27 mouse cellular contexts compared by ENCODE assay signal in genomic region chr11:5054151-5054550, GRCm38 (mm10). TPM values are rescaled to one million over a fixed set of nuclear protein-coding genes. Genes with fewer than 3 reads are reported as not detected.
DNase-seq lines count a peak whose midpoint lies in the region; ATAC-seq lines count a peak whose summit lies in the region.
"Had no signal": no experiment of that assay in that cellular context is flagged by ENCODE, and none has a peak within 500 bp of the region (broad histone marks: within the 10 kb centered on the region; RNA-seq: fewer than 3 reads in every experiment).

No protein-coding gene starts in this region.

- H3K4me3 ChIP-seq in liver, embryonic 11.5 days (ENCODE audit: low read depth, low read length) = no peak overlapping the region
- no peak overlapping the region for H3K4me3 ChIP-seq in intestine, embryonic 15.5 days (replicated peaks)
- no peak overlapping the region for H3K4me3 ChIP-seq in stomach, embryonic 16.5 days (replicated peaks; ENCODE audit: low read length)
- H3K4me3 ChIP-seq: embryonic facial prominence, embryonic 12.5 days; embryonic facial prominence, embryonic 15.5 days; heart, embryonic 12.5 days; heart, embryonic 15.5 days had no signal

- no peak overlapping the region for H3K4me2 ChIP-seq in liver, embryonic 11.5 days
- no peak overlapping the region for H3K4me2 ChIP-seq in intestine, embryonic 15.5 days (replicated peaks)
- no peak overlapping the region for H3K4me2 ChIP-seq in stomach, embryonic 16.5 days (ENCODE audit: low read depth, low read length)
- H3K4me2 ChIP-seq: embryonic facial prominence, embryonic 12.5 days; embryonic facial prominence, embryonic 15.5 days; heart, embryonic 12.5 days; heart, embryonic 15.5 days; hindbrain, embryonic 14.5 days had no signal

- 77% methylated on average over 14 of the region's 14 CpGs for WGBS in liver, embryonic 11.5 days
- 83% methylated on average over 14 of the region's 14 CpGs for WGBS in intestine, embryonic 15.5 days
- 79% methylated on average over 14 of the region's 14 CpGs for WGBS in stomach, embryonic 16.5 days

- H3K27ac ChIP-seq in liver, embryonic 11.5 days (ENCODE audit: low read depth, low read length) = no peak overlapping the region
- H3K27ac ChIP-seq in intestine, embryonic 15.5 days = no peak overlapping the region
- no peak overlapping the region for H3K27ac ChIP-seq in stomach, embryonic 16.5 days (ENCODE audit: low read length)
- H3K27ac ChIP-seq: embryonic facial prominence, embryonic 12.5 days; embryonic facial prominence, embryonic 15.5 days; heart, embryonic 15.5 days; hindbrain, embryonic 14.5 days; hindbrain, postnatal 0 days had no signal

- 0 out of 2 replicates have a peak, but pooled peaks have one; percentile 38 for ATAC-seq in liver, embryonic 11.5 days (replicated peaks; ENCODE audit: low FRiP score)
- peak; percentile 32; the same call in 1 of the 2 replicates for ATAC-seq in intestine, embryonic 15.5 days
- peak; percentile 56; the same call in 1 of the 2 replicates for ATAC-seq in stomach, embryonic 16.5 days (ENCODE audit: insufficient read depth, low FRiP score)
- ATAC-seq: activated CD4-positive, CD25-positive, alpha-beta regulatory T cell, adult 4 months; forebrain, embryonic 14.5 days; hindbrain, postnatal 0 days; inflammation-experienced regulatory T-cells, adult 6 months; Patski had no signal

- peaks cover 12% of the 10 kb centered on the region; the same call in 1 of the 2 replicates for H3K4me1 ChIP-seq in liver, embryonic 11.5 days (replicated peaks; ENCODE audit: control insufficient read depth, insufficient read depth, low read length)
- peaks cover 19% of the 10 kb centered on the region for H3K4me1 ChIP-seq in intestine, embryonic 15.5 days (replicated peaks)
- H3K4me1 ChIP-seq in stomach, embryonic 16.5 days (ENCODE audit: control insufficient read depth, insufficient read depth, low read length) = peaks cover 19% of the 10 kb centered on the region

- H3K9ac ChIP-seq in liver, embryonic 11.5 days (ENCODE audit: low read depth, low read length) = no peak overlapping the region
- H3K9ac ChIP-seq in intestine, embryonic 15.5 days = no peak overlapping the region
- no peak overlapping the region for H3K9ac ChIP-seq in stomach, embryonic 16.5 days (ENCODE audit: low read length)
- H3K9ac ChIP-seq: embryonic facial prominence, embryonic 12.5 days; embryonic facial prominence, embryonic 15.5 days; heart, embryonic 12.5 days; heart, embryonic 15.5 days; hindbrain, embryonic 14.5 days had no signal

- H3K36me3 ChIP-seq in liver, embryonic 11.5 days (ENCODE audit: control insufficient read depth, insufficient read depth, low read length) = no peaks in the 10 kb centered on the region
- no peaks in the 10 kb centered on the region for H3K36me3 ChIP-seq in intestine, embryonic 15.5 days
- H3K36me3 ChIP-seq in stomach, embryonic 16.5 days (ENCODE audit: control insufficient read depth, insufficient read depth, low read length) = no peaks in the 10 kb centered on the region
- H3K36me3 ChIP-seq: embryonic facial prominence, embryonic 12.5 days; embryonic facial prominence, embryonic 15.5 days; heart, embryonic 12.5 days; heart, embryonic 15.5 days had no signal

- peaks cover 39% of the 10 kb centered on the region for H3K27me3 ChIP-seq in liver, embryonic 11.5 days (replicated peaks; ENCODE audit: control insufficient read depth, insufficient read depth, low read length)
- peaks cover 34% of the 10 kb centered on the region for H3K27me3 ChIP-seq in intestine, embryonic 15.5 days (replicated peaks)
- H3K27me3 ChIP-seq in stomach, embryonic 16.5 days (ENCODE audit: control insufficient read depth, insufficient read depth, low read length) = peaks cover 23% of the 10 kb centered on the region

- DNase-seq in liver, embryonic 11.5 days (ENCODE audit: low spot score) = no peak
- DNase-seq in liver (no peak), 416B (ENCODE audit: low read depth) (peak; percentile 55)
- no peak for DNase-seq in cerebellum, adult 11 months
- DNase-seq in cerebellum, postnatal 14 days = no peak
- DNase-seq in spleen, postnatal 14 days (ENCODE audit: low spot score in 2 of 2) = no peak
- DNase-seq: adrenal gland, adult 8-10 months; adrenal gland, postnatal 25 days; cerebellum, adult 18-20 months; cerebellum, adult 9-10 months; cerebellum, postnatal 25 days; gastrocnemius, postnatal 25 days; heart, postnatal 10 days; heart, postnatal 4 days had no signal

- no peaks in the 10 kb centered on the region for H3K9me3 ChIP-seq in liver, embryonic 11.5 days (ENCODE audit: control insufficient read depth, low read length)
- no peaks in the 10 kb centered on the region for H3K9me3 ChIP-seq in intestine, embryonic 15.5 days
- no peaks in the 10 kb centered on the region for H3K9me3 ChIP-seq in stomach, embryonic 16.5 days (replicated peaks; ENCODE audit: control insufficient read depth, low read length)
- H3K9me3 ChIP-seq: embryonic facial prominence, embryonic 12.5 days; embryonic facial prominence, embryonic 15.5 days; G1E; heart, embryonic 12.5 days; heart, embryonic 15.5 days had no signal

RNA-seq across cellular contexts. Expression of gene Rasl10a, which starts 3.8 kb away (rescaled TPM):
- 0.75 and 1.3 TPM in 2 replicates for polyA plus RNA-seq in liver, embryonic 11.5 days (2014; fragmentation: Nextera tagmentation; extraction: Ambion mirVana)
- polyA plus RNA-seq in intestine, embryonic 15.5 days (2015; fragmentation: Nextera tagmentation; extraction: Ambion mirVana) = 0.68 and 0.90 TPM in 2 replicates
- 0.49 and 1.8 TPM in 2 replicates for polyA plus RNA-seq in stomach, embryonic 16.5 days (2015; fragmentation: Nextera tagmentation; extraction: Ambion mirVana)
- polyA plus RNA-seq: activated CD4-positive, CD25-positive, alpha-beta regulatory T cell, adult 4 months; inflammation-experienced regulatory T-cells, adult 6 months had no signal

RNA-seq across cellular contexts. Expression of gene Gas2l1, which starts 11.0 kb away (rescaled TPM):
- polyA plus RNA-seq in liver, embryonic 11.5 days (2014; fragmentation: Nextera tagmentation; extraction: Ambion mirVana) = 41.9 and 46.5 TPM in 2 replicates
- 28.2 and 28.5 TPM in 2 replicates for polyA plus RNA-seq in intestine, embryonic 15.5 days (2015; fragmentation: Nextera tagmentation; extraction: Ambion mirVana)
- polyA plus RNA-seq in stomach, embryonic 16.5 days (2015; fragmentation: Nextera tagmentation; extraction: Ambion mirVana) = 11.0 and 14.1 TPM in 2 replicates

RNA-seq across cellular contexts. Expression of gene Rhbdd3, which starts 44.6 kb away (rescaled TPM):
- 27.0 and 29.1 TPM in 2 replicates for polyA plus RNA-seq in liver, embryonic 11.5 days (2014; fragmentation: Nextera tagmentation; extraction: Ambion mirVana)
- polyA plus RNA-seq in intestine, embryonic 15.5 days (2015; fragmentation: Nextera tagmentation; extraction: Ambion mirVana) = 27.5 and 30.0 TPM in 2 replicates
- 24.8 and 25.2 TPM in 2 replicates for polyA plus RNA-seq in stomach, embryonic 16.5 days (2015; fragmentation: Nextera tagmentation; extraction: Ambion mirVana)

RNA-seq across cellular contexts. Expression of gene Ewsr1, which starts 44.9 kb away (rescaled TPM):
- 363 and 367 TPM in 2 replicates for polyA plus RNA-seq in liver, embryonic 11.5 days (2014; fragmentation: Nextera tagmentation; extraction: Ambion mirVana)
- polyA plus RNA-seq in intestine, embryonic 15.5 days (2015; fragmentation: Nextera tagmentation; extraction: Ambion mirVana) = 571 and 594 TPM in 2 replicates
- 530 and 537 TPM in 2 replicates for polyA plus RNA-seq in stomach, embryonic 16.5 days (2015; fragmentation: Nextera tagmentation; extraction: Ambion mirVana)
